Mouse (Mus musculus) brain, embryonic 14.5 days (tissue): ENCODE measurements around the gene Tenm4.

Experiments
- CTCF ChIP-seq: fragments of 200-500 bp; IDR thresholded peaks from 2 replicates; pipeline ENCODE4 v1.5.1; 2012; ENCODE audit warnings: inconsistent platforms, mild to moderate bottlenecking, moderate library complexity, borderline replicate concordance; ENCODE audit not compliant: insufficient read depth, insufficient read length; ENCODE audit errors: extremely low read depth
- POLR2A ChIP-seq: fragments of 200-500 bp; IDR thresholded peaks from 2 replicates; pipeline ENCODE4 v1.6.1; 2012; ENCODE audit warnings: mild to moderate bottlenecking, inconsistent platforms, borderline replicate concordance; ENCODE audit not compliant: poor library complexity, insufficient read depth, insufficient read length, severe bottlenecking; ENCODE audit errors: extremely low read depth

GRCm38 (mm10) chr7:96556756-96557155, 385.7 kb downstream of the Tenm4 start:
- TF ChIP-seq POLR2A (no peak), CTCF (no peak)
